Mouse (Mus musculus) cerebellum, postnatal 10 days (tissue): Measurements from ENCODE around the gene Btbd6.

Experiments used
- DNase-seq, 2 experiments: peaks; one replicate each; pipeline ENCODE4 v3.0.0; 2021; ENCODE audit warnings: mixed read lengths in 2 of 2

The Btbd6 gene

DNA sequence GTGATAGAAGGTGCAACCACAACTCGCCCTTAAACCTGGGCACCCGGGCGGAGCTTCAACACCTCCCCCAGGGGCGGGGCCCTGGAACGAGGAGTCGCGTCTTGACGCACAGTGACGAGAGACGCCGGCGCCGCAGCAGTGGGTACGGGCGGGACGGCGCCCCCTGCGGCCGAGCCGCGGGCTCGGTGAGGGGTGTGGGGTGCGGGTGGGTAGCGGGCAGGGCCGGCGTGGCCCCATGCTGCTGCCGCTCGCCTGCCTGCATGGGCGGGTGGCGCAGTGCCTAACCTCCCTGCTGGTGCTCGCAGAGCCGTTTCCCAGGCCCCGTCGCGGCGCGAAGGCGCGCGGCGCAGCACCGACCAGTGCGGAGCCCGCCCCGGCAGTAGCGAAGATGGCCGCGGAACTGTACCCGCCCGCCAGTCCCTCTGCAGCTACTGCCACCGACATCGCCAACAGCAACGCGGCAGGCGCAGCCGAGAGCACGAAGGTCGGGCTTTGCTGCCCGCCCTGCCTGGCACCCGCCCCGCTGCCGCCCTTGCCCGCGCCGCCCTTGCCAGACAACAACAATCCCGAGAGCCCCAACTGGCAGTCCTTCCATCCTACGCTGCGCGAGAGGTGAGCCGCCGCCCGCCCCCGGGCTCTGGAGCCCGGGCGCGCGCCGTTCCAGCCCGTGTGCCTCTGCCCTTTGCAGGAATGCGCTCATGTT is at the start of gene Btbd6:
TSS of gene Btbd6 (plus strand) at position 112 of the 703 bp plus-strand sequence.
- DNase-seq, result peak; percentile 95 to 96

DNA sequence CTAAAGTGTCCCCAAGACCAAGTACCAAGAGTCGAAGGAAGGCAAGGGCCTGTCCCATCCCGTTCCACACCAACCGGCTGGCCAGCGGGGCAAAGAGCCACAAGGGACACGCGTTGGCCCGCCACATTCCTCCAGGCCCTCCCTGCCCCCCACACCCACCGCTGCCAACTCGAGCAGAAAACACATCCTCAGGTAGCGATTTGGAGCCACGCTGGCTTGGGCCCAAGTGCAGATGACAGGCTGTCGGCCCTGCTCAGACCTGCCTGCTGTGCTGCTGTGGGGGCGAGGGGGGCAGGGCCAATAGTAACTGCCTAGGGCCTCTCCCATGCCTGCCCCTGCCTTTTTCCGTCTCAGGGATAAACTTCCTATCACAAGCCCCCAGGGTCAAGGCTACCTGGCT is 49.0 kb upstream of the Btbd6 start:
- peak; percentile 59 to 65 for DNase-seq

DNA sequence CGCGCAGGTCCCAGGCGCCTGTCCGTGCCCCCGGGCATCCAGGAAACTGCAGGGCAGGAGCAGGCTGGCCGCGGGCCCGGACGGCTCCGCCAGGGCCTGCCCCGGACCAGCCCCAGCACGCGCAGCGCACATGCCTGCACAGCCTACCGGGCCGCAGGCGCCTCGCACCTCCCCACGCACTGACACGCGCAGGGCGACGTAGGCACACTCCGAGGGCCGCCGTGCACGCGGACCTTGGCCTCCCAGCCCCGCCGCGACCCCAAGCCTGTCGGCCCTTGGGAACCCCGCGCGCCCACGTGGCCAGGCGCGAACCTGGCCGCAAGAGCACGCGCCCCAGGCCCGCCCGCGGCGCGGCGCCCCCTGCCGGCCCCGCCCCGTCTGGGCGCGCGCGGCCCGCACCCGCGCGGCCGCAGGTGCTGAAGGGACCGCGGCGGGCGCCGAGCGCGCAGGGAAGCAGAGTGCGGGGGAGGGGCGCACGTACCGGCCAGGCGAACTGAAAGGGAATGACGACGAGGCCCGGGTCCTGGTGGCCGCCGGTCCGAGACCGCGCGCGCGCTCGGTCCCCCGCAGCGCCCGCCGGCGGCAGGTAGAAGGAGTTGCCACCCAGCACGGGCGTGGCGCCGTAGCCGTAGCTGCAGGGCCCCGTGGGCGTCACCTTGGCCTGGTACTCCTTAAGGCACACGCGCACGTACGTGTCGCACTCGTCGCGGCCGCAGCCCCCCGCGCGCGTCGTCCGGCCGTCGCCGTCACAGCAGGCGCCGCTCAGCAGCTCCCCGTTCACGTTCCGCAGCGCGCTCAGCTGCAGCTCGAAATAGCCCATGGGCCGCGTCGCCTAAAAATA is 47.7 kb upstream of the Btbd6 start:
- DNase-seq, result peak; percentile 68

DNA sequence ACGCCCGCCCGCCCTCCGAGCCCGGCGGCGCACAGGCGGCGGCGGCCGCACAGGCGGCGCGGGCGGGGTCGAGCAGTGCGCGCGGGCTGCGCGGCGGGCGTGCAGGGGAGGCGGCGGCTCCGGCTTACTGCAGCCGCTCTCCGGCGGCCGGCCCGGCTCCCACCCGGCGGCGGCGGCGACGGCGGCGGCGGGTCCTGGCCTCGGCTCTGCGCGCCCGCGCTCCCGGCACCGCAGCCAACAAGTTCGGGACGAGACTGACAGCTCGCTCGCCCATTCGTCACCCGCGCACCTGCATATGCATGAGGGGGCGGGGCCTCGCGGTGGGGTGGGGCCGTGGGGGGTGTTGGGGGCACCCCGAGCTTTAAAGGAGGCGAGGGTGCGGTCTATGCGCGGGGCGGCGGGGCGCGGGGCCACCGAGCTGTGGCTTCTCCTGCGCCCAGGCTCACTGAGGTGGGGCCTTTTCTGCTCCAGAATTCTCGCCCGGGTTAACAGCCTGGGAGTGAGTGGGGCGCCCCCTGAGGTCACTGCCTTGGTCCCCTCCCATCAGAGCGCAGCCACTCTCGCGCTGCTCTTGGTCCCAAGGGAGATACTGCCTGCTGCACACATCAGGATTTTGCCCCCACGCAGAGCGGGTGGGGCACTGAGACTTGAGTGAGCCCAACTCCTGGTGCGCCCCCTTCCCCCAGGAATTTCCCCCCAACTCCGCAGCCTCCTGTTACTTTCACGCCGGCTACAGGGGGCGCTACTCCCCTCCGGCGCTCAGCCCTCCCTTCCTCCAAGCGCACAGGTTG is 46.5 kb upstream of the Btbd6 start, which contains the start of gene Jag2:
TSS of gene Jag2 (minus strand) at position 215 of the 791 bp plus-strand sequence.
- DNase-seq, result peak; percentile 81 to 84

DNA sequence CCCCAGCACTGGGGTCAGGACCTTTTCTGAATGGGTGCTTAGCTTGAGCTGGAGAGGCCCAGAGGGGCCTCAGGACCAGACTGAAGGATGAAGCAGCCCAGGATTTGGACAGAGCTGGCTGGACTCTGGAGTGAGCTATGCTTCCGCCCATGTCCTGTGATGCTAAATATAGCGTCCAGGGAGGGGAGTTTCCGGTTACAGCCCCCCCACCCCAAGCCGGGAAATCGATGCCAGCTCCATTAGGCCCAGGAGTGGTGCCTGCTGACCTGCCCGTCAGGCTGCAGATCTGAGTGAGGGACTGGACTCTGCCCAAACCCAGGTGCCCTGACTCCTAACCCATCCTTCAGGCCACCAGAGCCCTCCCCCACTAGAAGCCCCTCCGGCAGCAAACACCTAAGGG is 43.6 kb upstream of the Btbd6 start:
- DNase-seq, result no peak

DNA sequence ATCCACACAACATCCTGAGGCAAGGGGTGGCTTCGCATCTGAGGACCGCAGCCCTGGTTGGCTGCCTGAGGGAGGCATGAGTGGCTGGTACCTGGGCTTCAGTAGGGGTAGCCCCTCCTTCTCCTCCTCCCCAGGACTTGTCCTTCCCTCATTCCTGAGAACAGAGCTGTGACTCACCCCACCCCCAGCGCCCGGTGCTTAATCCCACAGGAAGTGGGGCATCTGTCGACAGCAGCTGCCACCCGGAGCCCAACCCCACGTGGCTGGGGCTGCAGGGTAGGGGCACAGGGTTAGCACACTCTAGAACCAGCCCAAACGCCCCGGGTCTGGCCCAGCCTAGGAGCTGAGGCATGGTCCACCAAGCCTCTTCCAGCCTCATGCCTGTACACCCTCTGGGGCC is 38.4 kb upstream of the Btbd6 start:
- peak in 1 of 2 experiments; percentile 44 for DNase-seq

DNA sequence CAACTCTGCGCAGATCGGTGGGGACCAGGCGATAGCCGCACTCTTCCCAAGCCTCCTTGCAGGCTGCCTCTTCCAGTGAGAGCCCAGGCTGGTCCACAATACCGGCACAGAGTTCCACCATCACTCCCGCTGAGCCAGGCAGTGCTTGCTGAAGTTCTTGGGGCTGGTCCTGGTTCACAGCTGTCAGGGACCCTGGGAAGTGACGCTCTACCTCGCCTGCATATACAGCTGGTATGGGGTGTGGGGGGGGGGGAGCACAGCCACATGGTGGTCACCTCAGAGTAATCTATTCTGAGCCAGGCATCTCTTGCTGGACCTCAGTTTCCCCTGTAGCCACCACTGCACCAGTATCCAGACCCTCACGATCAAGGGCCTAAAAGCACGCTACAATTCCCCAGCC is 37.9 kb upstream of the Btbd6 start:
- DNase-seq, result no peak

DNA sequence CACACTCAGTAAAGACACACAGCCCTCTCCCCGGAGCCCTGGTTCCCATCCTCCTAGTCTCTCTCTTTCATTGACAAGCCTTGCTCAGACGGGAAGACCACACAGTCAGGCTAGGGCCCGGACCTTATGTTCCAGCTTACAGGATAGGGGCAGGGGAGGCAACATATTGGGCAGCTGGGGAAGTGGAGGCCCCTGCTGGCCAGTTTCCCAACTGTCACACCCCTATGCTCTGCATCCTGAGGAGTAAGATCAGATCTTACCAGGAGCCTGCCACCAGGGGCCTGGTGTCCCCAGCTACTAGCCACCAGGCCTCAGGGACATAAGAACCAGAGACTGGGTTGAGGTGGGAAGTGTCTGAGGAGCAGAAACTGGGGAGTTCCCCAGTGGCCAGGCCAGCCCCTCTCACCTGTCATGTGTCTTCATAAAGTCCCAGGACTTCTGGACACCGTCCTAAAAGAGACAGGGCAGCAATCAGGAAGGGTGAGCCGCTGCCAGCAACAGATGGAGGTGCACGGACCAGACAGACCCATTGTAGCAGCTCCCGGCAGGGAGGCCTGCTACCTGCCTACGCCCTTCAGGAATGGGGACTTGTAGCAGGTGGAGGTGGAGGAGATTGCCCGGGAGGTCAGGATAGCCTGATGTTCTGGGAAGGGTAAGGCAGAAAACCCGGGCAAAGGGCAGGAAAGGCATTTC is 37.3 kb upstream of the Btbd6 start:
- DNase-seq, result peak; percentile 65 to 77

DNA sequence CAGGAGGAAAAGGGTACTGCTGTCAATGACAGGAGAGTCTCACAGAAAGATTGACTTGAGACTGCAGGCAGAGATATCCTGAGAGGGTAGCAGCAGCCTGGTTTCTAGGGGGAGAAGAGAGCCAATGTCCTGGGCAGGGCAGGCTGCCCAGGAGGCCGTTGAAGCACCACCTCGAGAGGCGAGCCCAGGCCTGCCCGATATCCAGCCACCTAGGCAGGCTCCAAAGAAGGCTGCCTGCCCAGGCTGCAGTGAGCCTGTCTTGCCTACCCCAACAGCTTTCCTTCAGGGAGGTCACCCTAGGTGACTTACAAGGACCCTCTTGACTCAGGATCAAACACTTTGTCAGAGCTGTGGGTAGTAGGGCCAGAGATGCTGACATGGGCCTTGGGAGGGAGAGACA is 36.0 kb upstream of the Btbd6 start:
- no peak for DNase-seq

DNA sequence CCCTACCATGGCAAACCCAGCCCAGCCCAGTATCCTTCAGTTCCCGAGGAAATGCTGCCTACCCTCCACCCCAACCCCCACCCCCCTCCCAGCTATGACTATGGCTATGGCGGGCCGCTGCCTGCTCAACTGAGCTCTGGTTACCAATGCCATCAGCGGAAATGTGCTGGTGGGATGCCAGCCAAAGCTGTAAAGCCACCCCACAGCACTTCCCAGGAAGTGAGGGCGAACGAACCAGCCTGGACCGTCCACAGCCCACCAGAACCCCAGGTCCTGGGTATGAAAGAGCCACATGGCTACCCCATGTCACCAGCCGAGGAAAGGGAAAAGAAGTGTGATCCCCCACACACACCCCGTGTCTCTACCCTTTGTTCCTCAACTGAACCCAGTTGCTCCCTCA is 35.6 kb upstream of the Btbd6 start:
- DNase-seq, result no peak

DNA sequence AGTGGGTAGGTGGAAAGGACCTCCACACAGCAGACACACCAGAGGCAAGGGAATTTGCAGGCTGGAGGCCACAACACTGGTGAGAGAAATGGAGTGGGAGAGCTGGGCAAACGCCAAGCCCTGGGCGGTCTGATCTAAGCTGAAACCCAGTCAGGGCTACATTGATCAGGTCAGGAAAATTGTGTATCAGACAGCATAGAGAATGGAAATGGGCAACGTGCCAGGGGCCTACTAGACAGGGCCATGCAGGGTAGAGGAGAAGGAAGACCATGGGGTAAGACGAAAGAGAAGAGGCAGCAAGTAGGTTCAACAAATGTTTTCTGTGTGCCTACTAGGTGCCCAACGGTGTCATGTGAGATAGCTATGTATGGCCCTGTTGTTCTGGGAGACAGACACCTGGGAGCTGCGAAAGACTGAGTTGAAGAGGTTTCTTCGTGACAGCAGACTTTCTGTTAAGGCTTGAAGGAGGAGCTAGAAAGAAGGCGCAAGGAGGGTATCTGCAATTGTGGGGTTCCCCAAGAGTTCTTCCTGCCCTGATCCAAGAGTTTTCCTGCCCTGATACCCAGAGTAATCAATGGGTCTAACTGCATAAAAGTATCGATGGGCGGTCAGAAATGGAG is 35.0 kb upstream of the Btbd6 start:
- peak; percentile 64 to 75 for DNase-seq

DNA sequence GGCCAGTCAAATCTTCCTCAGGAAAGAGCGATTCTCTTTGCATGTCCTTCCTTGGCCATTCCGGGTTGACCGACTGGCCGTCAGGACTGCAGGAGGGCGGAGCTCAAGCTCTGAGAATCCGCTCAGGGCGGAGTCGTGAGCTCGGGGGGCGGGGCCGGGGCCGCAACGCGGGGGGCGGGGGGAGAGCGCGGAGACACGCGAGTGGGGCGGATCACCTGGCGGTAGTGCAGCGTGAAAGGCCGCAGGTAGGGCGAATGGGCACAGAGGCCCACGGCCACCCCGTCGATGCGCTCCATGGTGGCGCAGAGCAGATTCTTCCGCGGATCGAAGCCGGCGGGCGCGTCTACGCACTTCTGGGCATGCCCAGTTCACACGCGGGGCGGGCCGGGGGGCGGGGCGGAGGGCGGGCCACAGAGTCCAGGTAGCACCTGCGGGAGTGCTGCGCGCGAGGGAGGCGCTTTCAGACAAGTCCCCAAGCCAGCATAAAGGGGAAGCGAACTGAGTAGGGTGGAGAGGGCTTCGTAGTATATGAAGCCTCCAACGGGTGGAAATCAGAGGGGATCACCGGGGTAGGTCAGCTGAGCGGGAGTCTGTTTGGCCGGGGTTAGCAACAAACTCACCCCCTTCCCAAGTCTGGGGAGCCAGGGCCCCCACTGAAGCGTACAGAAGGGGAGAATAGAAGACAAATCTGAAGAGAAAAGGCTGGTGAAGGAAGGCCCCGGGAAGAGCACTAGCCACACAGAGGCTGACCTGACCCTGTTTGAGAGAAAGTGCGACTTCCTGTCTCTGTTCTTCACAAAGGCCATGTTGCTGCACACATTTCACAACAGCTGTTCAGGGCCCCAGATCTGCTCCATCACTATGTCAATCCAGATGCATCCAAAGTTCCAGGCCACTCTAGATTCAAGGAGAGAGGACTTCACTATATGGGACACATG is 34.2 kb upstream of the Btbd6 start, which contains the start of gene Nudt14:
TSS of gene Nudt14 (minus strand) at position 349 of the 938 bp plus-strand sequence.
- peak; percentile 86 for DNase-seq

DNA sequence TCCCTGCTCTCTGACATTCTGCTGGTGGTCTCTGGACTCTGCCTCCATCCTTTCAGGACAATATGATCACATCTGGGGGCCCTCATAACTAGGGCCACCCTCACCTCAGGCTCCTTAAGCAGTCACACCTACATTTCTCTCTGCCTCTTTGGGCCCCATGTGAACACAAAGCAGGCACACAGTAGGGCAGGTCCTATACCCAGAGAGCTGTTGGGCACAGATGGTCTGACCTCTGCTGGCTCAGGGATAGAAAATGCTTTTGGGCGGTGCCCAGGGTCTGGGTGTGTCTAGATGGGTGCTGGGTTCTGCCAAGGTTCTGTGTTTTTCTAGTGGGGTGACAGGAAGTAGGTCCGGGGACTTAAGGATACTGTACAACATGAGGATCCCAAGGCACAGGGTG is 32.6 kb upstream of the Btbd6 start:
- no peak for DNase-seq

DNA sequence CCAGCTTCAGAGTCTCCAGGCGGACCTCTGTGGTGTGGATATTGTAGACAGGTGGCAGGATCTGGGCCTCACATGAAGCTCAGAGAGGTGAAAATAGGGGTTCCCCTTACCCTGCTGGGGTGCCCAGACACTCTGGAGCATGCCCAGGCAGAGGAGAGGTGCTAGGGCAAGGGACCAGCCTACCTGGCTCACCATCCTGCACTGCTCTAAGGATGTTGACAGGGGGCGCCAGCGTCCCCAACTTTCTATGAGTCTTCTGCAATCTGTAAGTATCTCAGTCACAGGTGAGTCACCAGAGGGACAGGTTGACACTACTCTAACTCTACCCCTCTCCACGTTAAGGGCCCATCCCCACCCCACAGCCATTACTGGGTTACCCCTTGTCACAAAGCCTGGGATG is 29.0 kb upstream of the Btbd6 start:
- peak; percentile 49 to 53 for DNase-seq

DNA sequence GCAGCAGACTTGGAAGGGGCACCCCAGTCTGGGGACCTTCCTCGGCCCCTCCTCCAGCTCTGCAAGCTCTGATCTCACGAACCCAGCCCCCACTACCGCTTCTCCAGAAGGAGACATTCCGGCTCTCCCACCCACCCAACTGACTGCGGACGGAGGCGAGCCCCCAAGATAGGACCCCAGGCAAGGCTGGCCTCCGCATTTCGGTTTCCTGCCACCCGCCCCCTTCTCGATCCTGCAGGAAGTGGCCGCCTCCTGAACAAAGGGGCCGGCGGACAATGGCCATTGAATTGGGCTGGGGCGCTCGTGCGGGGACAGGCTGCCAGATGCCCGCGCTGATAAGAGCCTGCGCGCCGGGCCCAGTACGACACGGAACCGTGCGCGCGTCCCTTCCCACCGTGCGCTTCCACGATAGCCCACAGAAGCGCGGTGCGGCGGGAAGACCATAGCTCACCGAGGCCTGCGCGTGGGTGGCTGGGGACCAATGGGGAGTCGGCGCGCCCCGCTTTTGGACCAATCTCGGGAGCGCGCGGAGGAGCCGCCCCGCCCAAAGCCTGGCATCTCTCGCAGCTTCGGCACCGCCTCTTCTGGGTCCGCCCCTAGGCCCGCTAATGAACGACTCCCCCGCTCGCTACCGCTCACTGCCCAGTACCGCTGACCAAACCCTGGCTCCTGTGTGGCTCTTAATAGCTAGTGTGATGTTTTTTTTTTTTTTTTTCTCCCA is 26.1 kb upstream of the Btbd6 start:
- peak; percentile 96 to 97 for DNase-seq

DNA sequence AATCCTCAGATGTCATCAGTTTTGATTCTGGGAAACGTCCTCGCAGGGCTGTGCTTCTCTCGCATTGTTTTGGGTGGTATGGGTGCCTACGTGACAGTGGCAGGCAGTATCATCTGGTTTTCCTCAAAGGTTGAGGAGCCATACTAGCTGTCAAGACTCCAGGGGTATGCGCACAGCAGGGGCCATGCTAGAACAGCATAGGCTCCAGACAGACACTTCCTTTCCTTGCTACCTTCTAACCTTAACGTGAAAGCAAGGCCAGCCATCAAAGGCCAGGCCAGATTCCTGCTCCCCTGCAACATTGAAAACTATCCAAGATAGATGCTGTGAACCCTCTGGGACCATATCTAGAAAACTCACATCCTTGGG is 25.5 kb upstream of the Btbd6 start:
- DNase-seq, result peak in 1 of 2 experiments; percentile 53

DNA sequence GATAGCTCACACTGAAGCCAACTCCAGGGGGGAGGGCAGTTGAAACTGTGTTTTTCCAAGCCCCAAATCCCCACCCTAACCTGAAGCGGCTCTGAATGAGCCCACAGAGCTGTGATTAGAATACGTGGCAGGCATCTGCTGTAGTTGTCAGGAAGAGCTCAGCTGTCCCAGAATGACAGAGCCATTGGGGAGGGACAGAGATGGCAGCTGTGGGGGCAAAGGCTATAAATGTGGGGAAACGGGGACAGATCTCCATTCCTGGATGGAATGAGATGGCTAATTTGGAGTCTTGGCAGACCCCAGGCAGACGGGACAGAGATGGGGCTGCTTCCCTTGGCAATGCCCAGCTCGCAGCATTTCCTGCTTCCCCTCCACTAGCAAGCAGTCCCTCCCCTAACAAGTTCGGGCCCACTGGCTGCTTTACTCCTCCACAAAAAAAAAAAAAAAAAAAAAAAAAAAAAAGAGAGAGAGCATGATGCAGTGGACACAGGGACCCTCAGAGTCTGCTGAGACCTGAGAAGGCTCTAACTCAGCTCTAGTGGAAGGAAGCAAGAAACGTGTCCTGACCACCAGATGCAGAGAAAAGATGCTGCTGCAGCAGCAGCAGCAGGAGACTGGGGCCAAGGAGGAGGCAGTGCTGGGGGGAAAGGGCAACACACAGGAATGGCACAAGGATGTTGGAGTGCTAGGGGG is 25.0 kb upstream of the Btbd6 start:
- peak in 1 of 2 experiments; percentile 27 for DNase-seq

DNA sequence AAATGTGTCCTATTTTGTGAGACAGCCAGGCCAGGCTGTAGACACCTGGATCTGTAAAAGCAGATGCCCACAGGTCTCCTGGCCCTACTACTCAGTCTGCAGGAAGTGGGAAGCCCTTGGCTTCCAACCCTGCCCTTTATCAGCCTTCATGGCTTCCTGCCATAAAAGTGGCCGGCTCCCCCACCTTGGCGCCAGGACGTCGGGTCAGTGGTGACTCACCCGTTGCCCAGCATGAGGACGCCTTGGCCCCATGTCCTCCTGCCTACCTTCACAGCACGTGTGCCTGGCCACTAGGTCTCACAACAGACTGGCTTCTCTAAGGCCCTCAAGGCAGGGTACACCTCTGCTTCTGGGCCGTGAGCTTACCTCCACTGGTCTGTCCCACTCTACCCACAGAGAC is 23.8 kb upstream of the Btbd6 start:
- DNase-seq, result peak in 1 of 2 experiments; percentile 44

DNA sequence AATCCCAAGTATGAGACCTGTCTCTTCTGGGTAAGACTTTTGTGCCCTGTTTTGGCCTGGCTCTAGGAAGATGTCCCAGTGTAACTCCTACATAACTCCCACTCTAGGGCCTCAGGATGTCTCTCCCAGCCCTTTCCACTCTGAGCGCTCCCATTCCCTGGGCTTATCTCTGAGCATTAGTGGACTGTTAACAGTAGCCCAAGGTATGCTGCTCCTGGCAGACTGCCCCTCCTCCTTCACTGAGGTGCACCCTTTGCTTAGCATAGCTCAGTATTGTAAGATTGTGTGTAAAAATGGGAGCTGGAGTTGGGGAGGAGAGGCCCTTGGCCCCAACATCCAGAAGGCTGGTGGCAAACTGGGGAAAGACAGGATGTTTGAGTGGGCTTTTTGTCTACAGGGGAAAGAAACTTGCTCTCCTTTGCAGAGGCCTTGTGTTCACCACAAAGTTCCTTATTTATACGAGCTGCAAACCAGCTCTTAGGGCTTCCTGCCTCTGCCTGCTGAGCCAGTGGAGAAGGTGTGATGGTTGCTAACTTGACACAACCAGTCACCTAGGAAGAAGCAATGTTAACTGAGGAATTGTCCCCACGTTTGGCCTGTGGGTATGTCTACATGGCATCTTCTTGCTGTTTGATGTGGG is 23.2 kb upstream of the Btbd6 start:
- no peak for DNase-seq
